Mouse (Mus musculus) ES-E14 (cell line): ENCODE data around the gene Pwp2.

Source experiments
- CHD2 ChIP-seq: IDR thresholded peaks from 2 replicates; pipeline ENCODE4 v1.6.1; 2014; ENCODE audit warnings: mild to moderate bottlenecking, low read depth, low read length, inconsistent platforms
- HCFC1 ChIP-seq: IDR thresholded peaks from 2 replicates; pipeline ENCODE4 v1.6.1; 2012; ENCODE audit warnings: low read length, inconsistent platforms, borderline replicate concordance; ENCODE audit not compliant: insufficient read depth
- MAFK ChIP-seq: IDR thresholded peaks from 2 replicates; pipeline ENCODE4 v1.6.1; 2014; ENCODE audit warnings: mild to moderate bottlenecking, low read depth, low read length, inconsistent platforms; ENCODE audit not compliant: insufficient read depth
- ZC3H11A ChIP-seq: IDR thresholded peaks from 2 replicates; pipeline ENCODE4 v1.6.1; 2012; ENCODE audit warnings: low read depth, mild to moderate bottlenecking, inconsistent platforms, low read length, borderline replicate concordance
- ZNF384 ChIP-seq: IDR thresholded peaks from 2 replicates; pipeline ENCODE4 v1.6.1; 2012; ENCODE audit warnings: low read depth, low read length, inconsistent platforms

GRCm38 (mm10) chr10:78219528-78219927, 34.6 kb upstream of the Pwp2 start:
- TF ChIP-seq ZNF384 (no peak), CHD2 (no peak), HCFC1 (no peak), ZC3H11A (no peak), MAFK (no peak)
